Mouse (Mus musculus) cerebellum, adult 2 months (tissue): ENCODE measurements around the gene Ubxn10.

Experiments
- CTCF ChIP-seq: fragments of 200-500 bp; IDR thresholded peaks from 2 replicates; pipeline ENCODE4 v1.5.1; 2011; ENCODE audit warnings: low read depth, mild to moderate bottlenecking, control low read depth, low read length, moderate library complexity, borderline replicate concordance; ENCODE audit not compliant: insufficient read depth
- POLR2A ChIP-seq: fragments of 200-500 bp; IDR thresholded peaks from 2 replicates; pipeline ENCODE4 v1.6.1; 2011; ENCODE audit warnings: low read length, control low read depth, borderline replicate concordance; ENCODE audit not compliant: insufficient read depth

DNA sequence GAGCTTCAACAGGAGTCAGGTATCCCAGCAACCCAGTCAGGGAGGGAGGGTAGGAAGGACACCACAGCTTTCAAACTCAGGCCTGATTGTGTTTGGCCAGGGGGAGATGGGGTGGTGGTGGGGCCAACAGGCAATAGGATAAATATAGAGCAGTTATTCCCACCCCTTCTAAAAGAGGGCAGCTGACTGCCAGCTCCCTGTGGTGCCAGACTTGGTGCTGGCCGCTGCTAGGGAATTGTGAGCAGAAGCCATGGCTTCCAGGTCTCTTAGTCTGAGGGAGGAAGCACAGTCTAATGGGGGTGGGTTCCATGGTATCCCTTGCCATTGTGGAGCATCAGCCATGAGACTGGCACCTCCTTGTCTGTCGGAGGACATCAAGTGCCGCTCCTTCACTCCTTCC, 16.6 kb upstream of the Ubxn10 start:
- no peak for TF ChIP-seq POLR2A
- TF ChIP-seq CTCF, result no peak
